Mouse (Mus musculus): Measurements from ENCODE around the gene Vps37b.

DNA sequence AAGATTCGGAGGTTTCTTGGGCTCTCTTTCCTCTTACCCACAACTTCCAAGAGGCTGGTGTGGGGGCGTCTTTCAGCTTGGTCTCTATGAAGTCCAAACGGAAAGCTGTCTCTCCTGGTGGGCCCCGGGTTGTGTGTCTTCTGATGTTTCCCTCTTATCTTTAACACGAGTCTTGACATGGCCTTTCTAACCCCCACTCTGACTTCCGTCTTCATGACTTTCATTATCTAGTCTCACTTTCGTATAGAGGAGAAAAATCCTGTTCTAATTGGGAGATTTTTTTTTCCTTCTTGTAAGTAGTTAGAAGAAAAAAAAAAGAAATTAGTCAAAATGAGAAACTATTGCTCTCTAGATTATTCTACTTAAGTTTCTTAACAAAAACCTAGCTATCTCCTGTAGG, 9.7 kb downstream of the Vps37b start:
- no peak for TF ChIP-seq CTCF (conservative IDR thresholded peaks at IDR 0.05; ENCODE audit: low read length)
- TF ChIP-seq POU5F1 (IDR thresholded peaks at IDR 0.05; ENCODE audit: borderline replicate concordance, low read length) = no peak
- no peak for TF ChIP-seq NANOG (IDR thresholded peaks at IDR 0.05; ENCODE audit: borderline replicate concordance, low read length)
